Mouse (Mus musculus) MN1 (cell line): ENCODE measurements around the gene Gtf2ird2.

ENCODE experiments used
- DNase-seq: peaks from one replicate; pipeline ENCODE4 v3.0.0-alpha.2; 2016; ENCODE audit warnings: low spot score

Gtf2ird2 gene

DNA sequence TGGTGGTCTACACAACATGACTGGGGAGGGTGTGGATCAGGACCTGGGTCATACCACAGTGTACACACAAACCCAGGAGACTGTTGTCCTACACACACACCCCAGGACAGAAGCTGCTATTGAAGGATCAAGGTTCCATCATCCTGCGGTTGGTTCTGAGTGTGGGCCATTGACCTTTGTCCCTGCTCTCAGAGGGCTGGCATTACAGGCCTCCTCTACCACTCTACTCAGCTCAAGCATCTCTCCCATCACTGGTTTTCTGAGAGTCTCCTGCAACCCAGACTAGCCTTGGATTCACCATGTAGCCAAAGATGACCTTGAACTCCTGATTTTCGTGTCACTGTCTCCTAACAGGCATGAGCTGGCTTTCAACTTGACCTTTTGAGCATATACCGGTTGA is 52.4 kb downstream of the Gtf2ird2 start:
- no peak for DNase-seq

DNA sequence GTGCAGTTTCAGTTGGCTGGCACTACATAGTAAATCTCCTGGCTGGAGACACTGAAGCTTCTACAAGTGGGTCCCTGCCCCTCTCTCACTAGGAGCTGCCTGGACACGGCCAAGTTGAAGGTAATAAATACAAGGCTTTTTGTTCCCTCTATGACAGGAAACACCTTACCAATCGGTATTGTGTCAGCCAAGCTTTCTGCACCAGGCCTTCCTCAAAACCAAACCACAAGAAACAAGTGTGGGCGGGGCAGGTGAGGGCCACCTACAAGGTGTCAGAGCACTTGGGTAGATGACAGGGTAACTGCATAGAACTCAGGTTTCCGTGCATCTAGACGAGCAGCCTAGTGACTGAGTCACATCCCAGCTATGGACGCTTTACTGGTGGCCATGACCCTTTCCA is 53.0 kb downstream of the Gtf2ird2 start:
- no peak for DNase-seq

DNA sequence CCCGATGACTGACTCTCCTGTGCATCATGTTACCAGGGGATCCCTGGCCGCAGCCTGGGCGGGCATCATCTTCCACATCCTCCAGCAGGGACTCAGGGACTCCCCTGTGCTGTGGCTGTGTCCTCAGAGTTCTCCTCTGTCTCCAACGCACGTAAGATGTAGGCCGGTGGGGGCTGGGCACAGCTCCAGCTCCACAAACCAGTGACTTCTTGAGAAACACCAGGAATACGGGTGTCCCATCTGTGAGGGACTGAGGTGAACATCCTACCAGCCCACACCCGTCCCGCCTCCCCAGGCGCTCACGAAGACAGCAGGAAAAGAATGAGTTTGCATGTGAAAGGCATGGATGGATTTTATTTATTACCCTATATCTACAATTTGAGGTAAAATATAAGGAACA is 53.7 kb downstream of the Gtf2ird2 start:
- no peak for DNase-seq

DNA sequence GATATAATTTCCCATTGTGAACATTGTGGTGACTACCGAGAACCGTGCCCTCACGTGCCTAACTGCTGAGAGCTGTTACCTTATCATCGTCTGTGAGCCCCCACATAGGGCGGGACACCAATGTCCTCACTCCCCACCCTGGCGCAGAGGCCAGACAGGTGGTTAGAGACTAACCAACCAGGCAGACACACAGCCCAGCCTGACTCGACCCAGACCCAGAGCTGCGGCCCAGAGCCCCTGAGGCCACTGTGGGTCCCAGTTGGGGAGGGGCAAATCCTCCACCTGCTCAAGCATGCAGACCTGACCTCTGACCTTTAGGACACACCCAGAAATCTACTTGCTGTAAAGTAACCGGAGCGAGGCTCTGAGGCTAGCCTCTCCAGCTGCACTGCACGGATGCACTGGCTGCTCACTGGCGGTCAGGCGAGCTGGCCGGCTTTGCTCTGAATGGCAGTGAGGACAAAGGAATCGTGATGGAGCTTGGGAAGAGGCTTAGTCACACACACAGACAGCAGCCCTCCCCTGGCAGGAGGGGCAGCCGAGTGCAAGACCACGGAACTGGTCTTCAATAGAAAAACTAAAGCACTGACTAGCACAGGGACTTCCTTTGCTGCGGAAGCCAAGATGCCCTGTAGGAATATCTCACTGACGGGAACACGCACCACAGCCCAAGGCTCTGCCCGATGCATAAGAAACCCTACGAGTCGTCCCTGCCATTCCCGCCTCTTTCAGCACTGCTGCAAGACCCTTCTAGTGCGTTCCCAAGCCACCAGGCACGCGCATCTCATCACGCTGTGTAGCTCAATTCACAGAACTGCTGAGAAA is 54.3 kb downstream of the Gtf2ird2 start:
- DNase-seq = no peak

DNA sequence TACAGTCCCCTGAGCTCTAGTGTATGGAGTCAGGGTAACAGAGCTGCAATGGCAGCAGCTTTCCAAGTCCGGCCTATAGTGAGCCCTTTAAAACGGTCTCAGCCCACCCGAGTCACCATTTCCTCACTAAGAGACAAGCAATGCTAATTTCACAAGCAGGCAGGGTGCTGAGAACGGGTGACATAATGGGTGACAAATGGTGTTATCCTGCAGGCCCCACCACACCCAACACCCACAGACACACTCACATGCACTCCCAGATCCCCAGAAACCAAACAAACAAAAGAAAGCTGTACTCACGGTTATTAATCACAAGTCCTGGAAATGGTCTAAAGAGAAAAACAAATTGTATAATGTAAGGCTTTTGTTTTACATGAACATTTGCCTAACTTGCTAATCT is 58.0 kb downstream of the Gtf2ird2 start:
- no peak for DNase-seq

DNA sequence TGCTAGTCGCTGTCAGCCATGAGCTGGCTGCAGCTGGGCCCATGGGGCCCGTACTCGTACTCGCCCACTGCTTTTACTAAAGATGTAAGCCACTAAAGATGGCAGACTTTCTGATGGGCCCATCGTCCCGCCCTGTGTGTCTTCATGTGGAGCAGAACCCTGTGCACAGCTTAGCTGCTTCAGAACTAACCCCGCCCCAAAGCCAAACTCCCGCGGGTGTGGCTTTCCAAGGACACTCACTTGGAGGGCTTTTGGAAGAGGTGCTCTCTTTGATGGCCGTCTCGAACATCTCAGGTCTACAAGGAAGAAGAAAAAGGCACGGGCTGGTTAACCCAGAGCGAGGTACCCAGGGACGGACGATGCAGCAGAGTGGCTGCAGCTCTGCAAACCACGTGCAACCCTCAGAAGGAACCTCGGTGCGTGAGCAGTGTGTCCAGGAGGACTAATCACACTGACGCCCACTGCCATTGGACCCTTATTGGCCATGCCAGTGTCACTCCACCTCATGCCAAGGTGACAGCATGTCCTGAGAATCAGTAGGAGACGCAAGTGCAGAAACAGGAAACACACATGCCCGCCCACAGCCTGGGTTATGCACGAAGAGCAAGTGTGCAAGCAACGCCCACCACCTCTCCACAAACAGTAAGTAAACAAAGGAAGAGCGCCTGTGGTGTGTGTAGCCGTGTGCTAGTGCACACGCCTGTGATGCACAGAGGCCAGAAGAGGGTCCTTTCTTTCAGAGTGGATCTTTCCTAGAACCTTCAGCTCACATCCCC is 60.0 kb downstream of the Gtf2ird2 start:
- DNase-seq = no peak

DNA sequence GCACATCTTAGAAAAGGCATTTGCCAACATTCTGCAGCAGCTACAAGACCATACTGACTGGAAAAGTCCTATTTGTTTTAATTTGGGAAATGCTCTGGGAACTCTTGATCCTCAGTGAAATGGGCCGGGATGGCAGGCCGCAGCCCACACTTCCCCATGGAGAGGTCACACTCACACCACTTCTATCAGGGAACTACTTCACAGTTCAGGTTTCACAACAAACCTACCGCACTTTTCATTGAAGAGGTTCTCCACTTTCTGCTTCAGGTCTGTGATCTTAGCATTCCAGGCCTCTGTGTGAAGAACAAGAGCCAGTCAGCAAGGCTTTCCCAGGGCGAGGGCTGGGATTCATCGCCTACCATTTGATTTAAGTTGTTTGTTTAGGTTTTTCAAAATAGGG is 61.1 kb downstream of the Gtf2ird2 start:
- no peak for DNase-seq

DNA sequence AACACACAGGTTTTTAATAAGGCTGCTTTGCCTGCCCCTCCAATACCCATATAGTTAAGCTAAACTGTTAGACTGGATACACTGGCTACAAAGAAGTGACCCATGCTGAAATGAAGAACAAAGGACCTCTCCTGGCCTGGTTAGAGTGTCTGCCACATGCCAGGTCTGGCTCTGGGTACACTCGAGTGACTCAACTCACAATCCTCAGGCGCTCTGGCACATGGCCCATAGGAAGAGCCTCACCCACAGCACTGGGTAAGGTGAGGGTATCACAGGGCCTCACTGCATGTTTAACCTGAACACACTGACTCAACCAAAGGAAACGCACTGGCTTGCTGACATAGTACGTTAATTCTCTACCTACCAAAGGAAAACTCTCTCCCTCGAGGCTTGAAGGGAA is 62.3 kb downstream of the Gtf2ird2 start:
- DNase-seq = peak; percentile 64

DNA sequence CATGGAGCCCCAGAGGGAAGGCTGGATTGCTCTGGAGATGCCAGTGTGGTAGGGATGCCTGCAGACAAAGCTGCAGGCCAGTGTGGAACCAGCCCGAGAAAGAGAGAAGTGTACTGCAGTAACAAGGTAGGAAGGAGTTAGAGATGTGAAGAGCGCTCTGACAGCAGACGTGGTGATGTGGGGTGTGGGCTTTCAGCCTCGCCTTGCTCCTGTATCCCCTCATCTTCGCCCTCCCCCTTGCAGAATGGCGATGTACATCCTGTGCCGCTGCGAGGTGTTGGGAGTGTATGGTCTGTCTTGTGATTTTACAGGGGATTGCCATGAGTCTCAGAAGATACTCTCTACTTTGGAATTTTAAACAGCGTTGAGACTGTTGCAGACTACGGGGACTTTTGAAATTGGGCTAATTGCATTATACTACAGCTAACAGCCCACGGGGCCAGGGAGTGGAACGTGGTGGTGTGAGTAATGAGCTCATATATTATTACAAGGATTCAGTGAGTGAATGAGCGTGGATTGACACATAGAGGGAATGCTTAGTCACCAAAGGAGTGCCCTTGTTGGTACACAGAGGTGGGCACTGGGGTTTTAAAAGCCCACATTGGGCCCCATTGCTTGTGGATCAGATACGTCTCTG is 64.9 kb downstream of the Gtf2ird2 start:
- DNase-seq = peak; percentile 64

DNA sequence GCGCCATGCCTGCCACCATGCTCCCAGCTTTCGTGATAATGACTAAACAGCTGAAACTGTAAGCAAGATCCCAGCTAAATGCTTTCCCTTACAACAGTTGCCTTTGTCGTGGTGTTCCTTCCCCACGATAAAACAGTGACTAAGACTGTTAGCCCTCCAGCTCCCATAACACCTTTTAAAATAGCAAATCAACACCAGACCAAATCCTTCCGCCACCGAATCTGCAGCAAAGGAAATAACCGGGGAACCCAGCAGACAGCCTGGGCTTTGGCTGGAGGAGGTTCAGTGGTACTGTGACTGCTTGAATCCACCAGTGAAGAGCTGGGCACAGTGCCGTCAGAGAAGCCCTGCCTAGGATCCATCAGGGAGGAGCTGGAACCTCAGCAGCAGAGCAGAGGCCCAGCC is 65.4 kb downstream of the Gtf2ird2 start:
- DNase-seq = no peak

DNA sequence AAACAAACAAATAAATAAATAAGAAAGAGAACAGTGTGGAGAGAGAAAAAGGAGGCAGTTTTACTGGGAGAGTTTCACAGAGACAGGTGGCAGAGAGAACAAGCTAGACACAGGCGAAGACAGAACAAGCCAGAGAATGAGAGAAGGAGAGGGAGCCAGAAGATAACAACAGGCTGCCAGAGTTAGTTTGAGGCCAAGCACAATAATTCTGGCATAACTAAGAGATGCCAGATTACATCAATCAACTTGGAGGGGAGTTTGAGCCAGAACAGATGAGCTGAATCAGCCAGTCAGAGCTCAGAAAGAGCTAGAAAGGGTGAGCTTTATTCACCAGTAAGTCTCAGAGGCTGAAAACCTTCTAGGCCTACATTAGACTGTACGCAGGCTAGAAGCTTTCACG is 66.8 kb downstream of the Gtf2ird2 start:
- DNase-seq = no peak

DNA sequence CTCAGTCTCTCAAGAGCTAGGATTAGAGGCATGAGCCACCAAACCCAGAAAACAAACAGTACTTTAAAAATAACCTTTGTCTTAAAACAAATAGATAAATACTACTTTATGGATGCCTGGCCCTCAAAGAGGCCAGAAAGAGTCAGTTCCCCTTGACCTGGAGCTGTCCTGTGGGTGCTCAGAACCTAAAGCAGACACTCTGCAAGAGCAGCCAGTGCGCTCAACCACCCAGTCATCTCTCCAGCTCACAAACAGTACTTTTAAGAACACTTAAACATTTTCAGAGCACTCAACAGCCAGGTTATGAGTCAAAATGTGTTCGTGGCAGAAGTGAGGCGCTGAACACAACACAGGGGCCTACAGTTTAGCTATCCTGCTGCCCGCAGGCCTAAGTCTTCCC is 67.3 kb downstream of the Gtf2ird2 start:
- DNase-seq = no peak

DNA sequence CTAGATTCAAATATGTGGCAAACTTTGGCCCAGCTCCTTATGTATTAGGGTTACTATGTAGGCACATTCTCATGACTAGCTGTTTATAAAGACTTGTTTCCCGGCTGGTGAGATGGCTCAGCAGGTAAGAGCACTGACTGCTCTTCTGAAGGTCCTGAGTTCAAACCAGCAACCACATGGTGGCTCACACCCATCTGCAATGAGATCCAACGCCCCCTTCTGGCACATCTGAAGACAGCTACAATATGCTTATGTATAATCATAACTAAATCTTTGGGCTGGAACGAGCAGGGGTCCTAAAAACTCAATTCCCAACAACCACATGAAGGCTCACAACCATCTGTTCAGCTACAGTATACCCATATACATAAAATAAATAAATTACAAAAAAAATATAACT is 70.0 kb downstream of the Gtf2ird2 start:
- no peak for DNase-seq

DNA sequence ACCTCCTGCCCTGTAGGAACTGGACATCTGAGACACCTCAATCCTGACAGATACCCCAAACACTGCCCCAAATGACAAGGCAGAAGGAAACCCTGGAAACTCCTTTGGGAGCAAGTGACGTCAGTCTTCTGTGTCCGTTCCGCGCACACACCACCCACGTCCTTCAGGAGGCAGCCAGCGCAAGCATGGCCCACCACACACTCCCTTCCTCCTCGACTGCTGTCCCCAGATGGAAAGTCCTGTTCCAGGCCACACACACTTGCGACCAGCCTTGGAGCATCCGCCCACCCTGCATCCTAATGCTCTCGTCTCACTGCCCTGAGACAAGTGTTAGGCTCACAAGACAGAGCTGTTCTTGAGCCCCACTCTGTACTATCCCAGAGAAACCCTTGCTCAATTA is 71.5 kb downstream of the Gtf2ird2 start:
- DNase-seq = no peak

DNA sequence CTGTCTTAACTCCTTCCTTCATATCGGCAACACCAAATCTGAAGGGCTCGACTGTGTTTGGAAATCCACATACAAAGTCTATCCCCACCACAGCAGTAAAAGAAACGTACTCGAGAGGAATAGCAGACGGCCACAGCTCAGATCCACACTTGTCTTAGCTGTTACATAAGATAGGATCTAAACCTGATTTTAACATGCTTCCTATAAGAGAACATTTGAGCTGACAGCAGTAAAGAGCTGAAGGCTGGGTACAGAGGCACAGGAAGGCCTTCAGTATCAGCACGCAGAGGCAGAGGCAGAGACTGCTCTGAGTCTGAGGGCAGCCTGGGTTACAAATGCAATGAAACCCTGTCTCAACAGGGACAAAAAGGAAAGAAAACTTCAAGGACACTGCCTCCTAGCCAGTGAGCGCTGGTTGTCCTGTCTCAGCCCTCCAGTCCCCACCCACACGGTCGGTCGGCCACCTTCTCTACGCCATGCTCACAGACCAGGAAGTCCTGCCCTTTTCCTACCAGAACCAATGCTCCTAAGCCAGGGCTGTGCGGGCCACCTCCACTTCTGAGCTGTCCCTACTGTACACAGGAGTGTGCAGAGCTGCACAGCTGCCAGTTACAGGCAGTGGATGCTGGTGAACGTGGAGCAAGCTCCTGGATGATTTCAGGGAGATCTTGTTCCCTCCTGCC is 73.7 kb downstream of the Gtf2ird2 start:
- DNase-seq = no peak

DNA sequence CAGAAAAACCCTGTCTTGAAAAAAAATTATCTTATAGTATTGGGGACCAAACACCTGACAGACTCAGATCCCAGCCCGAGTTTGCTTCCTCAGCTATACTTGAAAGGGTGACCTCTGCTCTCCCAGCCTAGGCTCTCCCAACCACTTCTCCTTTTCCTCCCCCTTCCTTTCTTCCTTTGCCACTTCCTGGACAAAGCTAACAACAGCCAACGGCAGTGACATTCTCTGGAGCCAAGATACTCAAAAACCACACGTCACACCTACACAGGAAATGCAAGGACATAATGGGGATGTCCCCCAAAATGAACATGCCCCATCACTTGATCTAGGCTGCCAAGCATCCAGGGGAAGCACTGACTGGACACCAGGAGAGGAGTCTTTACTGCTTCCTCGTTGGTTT is 74.6 kb downstream of the Gtf2ird2 start:
- no peak for DNase-seq

DNA sequence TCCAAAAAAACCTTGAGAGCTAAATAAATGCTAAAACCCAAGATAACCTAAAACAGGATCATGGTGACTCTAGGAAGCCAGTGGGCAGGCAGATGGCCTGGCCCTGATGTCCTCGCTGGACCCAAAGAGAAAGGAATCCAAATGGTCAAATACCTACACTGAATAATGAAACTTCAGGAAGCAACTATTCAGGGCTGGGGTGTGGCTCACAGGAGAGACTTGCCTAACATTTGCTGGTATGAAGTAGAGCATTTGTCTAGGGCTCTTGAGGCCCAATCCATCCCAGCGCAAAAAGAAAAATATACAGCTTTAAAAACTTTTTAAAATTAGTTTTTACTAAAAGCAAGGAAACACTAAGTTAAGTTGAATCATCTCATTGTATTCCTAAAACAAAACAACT is 75.1 kb downstream of the Gtf2ird2 start:
- no peak for DNase-seq

DNA sequence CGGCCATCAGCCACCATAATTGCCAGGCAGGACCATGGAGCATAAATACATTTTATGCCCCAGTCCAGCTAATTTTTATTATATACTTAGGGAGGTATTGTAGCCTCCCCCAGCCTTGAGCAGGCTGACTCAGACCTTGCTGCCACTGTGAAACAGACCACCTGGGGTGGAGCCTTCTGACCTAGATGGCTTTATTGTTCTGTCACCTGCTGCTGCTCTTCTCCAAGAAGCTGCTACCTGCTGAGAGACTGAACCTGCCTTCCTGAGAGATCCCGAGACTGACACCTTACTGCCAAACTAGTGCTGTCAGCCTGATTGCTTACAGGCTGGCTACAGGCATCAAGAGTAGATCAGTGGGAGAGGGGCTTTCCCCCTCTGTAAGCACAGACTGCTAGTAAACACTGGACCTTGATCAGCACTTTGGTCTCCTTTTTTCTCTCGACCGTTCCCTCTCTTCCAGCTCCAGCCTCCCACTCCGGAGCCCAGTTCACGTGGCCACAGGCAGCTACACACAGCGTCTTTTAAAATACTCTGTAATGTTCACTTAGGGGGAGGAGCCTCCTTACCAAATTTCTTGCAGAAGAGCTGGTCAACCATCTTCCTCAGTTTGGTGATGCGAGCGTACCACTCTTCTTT is 76.3 kb downstream of the Gtf2ird2 start:
- DNase-seq = no peak

DNA sequence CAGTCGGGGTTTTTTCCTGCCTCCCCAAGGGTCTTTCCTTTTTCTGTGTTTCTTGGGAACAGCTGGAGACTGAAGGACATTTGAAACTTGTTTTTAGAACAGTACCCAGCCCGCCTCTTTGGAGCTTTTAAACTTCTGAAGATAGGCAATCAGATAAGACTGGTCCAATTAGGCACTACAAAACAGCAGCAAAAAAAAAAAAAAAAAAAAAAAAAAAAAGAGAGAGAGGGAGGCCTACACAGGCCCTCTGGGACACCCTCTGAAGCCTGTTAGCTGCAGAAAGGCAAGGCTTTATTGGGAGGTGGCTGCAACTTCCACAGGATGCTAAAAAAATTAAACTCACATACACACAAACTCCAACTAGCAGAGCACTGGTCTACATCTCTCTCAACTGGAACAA is 82.1 kb downstream of the Gtf2ird2 start:
- no peak for DNase-seq

DNA sequence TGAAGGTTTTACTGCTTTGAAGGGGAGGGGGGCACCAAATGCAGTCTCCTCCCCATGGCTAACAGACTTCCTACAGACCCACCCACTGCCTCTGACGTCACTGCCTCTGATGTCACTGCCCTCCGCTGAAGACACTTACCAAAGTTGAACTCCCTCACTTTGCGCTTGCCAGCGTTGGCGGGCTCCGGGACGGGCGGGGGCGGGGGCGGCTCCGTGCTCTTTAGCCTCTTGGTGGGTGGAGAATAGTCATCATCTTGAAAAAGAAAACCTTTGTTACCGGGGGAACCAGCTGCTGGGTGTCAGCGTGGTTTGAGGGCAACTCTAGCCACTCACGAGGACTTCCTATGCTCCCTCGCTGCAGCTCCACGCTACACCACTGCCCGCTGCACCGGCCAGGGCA is 82.6 kb downstream of the Gtf2ird2 start:
- DNase-seq = no peak

DNA sequence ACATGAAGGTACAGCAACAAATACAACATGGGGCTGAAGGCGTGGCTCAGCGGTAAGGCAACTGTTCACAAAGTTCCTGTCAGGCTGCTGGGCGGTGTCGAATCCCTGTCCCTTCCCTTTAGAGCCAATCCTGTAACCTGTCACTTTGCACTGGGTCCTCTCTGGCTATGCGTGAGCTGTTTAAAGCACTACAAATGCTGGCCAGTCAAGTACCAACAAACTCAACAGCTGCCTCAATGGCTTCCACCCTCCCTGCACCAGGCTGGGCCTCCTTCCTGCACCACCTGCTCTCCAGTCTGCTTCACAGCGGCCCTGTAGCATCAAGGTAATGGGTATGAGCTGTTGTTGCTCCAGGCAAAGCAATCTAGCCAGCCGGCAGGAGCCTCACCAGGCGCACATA is 84.9 kb downstream of the Gtf2ird2 start:
- DNase-seq = no peak

DNA sequence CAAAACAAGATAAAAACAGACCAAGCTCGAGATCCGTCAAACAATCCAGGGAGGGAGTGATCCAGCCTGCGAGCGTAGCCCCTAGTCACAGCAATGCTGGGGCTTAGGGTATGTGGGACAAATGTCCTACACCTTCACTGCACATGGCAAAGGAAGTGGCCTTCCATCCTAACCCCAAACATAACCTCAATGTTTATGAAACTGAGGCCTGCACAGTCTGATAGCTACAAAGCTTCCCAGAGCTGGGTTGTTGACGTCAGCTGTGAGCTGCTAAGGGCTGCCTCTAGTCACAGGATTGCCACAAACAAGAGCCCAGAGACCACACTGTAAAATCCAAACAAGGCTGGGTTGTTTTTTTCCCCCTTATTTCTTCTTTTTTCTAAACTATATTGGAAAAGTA is 85.9 kb downstream of the Gtf2ird2 start:
- no peak for DNase-seq
